Mouse (Mus musculus) ES-Bruce4 (cell line): ENCODE results near the gene Ssbp3.

Source experiments
- CTCF ChIP-seq: IDR thresholded peaks from one replicate; pipeline ENCODE4 v1.8.1; 2011; ENCODE audit warnings: low read depth, low read length
- EP300 ChIP-seq: IDR thresholded peaks from 2 replicates; pipeline ENCODE4 v1.6.1; 2011; ENCODE audit warnings: low read depth, low read length; ENCODE audit not compliant: insufficient read depth

- TF ChIP-seq CTCF (peak; percentile 81), EP300 (0 out of 2 replicates have a peak, but pooled peaks have one; percentile 16)
Measured at GRCm38 (mm10) chr4:106987725-106988364, 77.3 kb downstream of the Ssbp3 start.
